Mouse (Mus musculus): ENCODE measurements around the gene F2r.

DNA sequence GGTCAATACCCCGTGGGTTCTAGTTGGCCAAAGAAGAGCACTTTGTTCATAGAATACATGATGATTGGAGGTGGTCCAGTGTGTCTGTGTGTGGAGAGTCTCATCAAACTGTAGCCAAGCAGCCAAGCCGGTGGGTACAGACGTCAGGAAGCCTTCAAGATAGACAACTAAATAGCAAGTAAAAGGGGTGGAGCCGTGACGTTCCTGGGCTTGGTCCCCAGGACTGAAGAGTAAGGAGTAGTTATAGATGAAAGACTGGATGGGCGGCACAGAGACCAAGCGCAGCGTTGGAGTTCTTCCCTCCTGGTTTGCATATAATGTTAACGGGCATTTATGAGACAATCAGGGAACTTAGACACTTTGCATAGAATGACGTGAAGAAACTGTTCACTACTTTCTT, 6.0 kb downstream of the F2r start:
- TF ChIP-seq POLR2A (IDR thresholded peaks at IDR 0.05; ENCODE audit: borderline replicate concordance, control insufficient read depth, low read depth, low read length), result no peak
- TF ChIP-seq CTCF (IDR thresholded peaks at IDR 0.05; ENCODE audit: control insufficient read depth, insufficient read depth, low read length), result no peak
